Mouse (Mus musculus) myocyte (in vitro differentiated cells): ENCODE data around the gene Traf2. TPM values are rescaled to one million over a fixed set of nuclear protein-coding genes. Genes with fewer than 3 reads are reported as not detected.
A peak's percentile ranks its signal among the peaks of the same experiment; 100 is the strongest.
"Not testable (repeated sequence)": the region's sequence is repeated elsewhere in the genome, so short reads cannot be mapped to it uniquely, and the experiment has no call there.

Experiments used
- H3K27me3 ChIP-seq: one replicate; pipeline ENCODE4 v1.6.1; 2011; ENCODE audit not compliant: control insufficient read depth, insufficient read depth, insufficient read length
- H3K36me3 ChIP-seq: one replicate; pipeline ENCODE4 v1.6.1; 2011; ENCODE audit not compliant: control insufficient read depth, insufficient read depth
- H3K4me2 ChIP-seq: one replicate; pipeline ENCODE4 v1.6.1; 2011; ENCODE audit warnings: low read depth, control low read depth
- H3K4me3 ChIP-seq: one replicate; pipeline ENCODE4 v1.5.1; 2011; ENCODE audit warnings: mild to moderate bottlenecking, control low read depth, moderate library complexity
- H3K79me2 ChIP-seq: one replicate; pipeline ENCODE4 v1.6.1; 2011; ENCODE audit not compliant: control insufficient read depth, insufficient read depth
- H3ac ChIP-seq: one replicate; pipeline ENCODE4 v1.6.1; 2011; ENCODE audit not compliant: control insufficient read depth, insufficient read length
- CEBPB ChIP-seq: IDR thresholded peaks from 2 replicates; pipeline ENCODE4 v1.6.1; 2011; ENCODE audit warnings: mild to moderate bottlenecking, moderate library complexity; ENCODE audit not compliant: poor library complexity, insufficient read depth, severe bottlenecking
- E2F4 ChIP-seq: IDR thresholded peaks from one replicate; pipeline ENCODE4 v1.6.1; 2011; ENCODE audit warnings: mild to moderate bottlenecking, control low read depth, moderate library complexity; ENCODE audit not compliant: insufficient read depth
- MAX ChIP-seq: IDR thresholded peaks from one replicate; pipeline ENCODE4 v1.6.1; 2011; ENCODE audit warnings: low read depth, mild to moderate bottlenecking, control low read depth
- MYOD1 ChIP-seq, 3 experiments: IDR thresholded peaks; one replicate each; pipeline ENCODE4 v1.6.1; 2011; ENCODE audit warnings: control low read depth in 2 of 3, low read depth in 2 of 3, mild to moderate bottlenecking in 2 of 3, moderate library complexity in 1 of 3; ENCODE audit not compliant: insufficient read length in 2 of 3, control insufficient read depth in 1 of 3
- MYOG ChIP-seq, 3 experiments: IDR thresholded peaks; one replicate each; pipeline ENCODE4 v1.6.1; 2011; ENCODE audit warnings: control low read depth in 2 of 3, low read depth in 2 of 3, mild to moderate bottlenecking in 2 of 3; ENCODE audit not compliant: insufficient read length in 2 of 3, control insufficient read depth in 1 of 3, insufficient read depth in 1 of 3
- POLR2A ChIP-seq: IDR thresholded peaks from one replicate; pipeline ENCODE4 v1.6.1; 2011; ENCODE audit warnings: low read depth, mild to moderate bottlenecking, control low read depth, moderate library complexity; ENCODE audit not compliant: insufficient read length
- POLR2AphosphoS2 ChIP-seq: IDR thresholded peaks from one replicate; pipeline ENCODE4 v1.6.1; 2011; ENCODE audit warnings: low read depth, control low read depth; ENCODE audit not compliant: insufficient read length
- REST ChIP-seq: IDR thresholded peaks from one replicate; pipeline ENCODE4 v1.6.1; 2011; ENCODE audit warnings: mild to moderate bottlenecking, control low read depth, moderate library complexity; ENCODE audit not compliant: insufficient read depth, insufficient read length
- SRF ChIP-seq: IDR thresholded peaks from one replicate; pipeline ENCODE4 v1.6.1; 2011; ENCODE audit warnings: low read depth; ENCODE audit not compliant: control insufficient read depth, insufficient read length
- TCF12 ChIP-seq: IDR thresholded peaks from one replicate; pipeline ENCODE4 v1.6.1; 2011; ENCODE audit warnings: mild to moderate bottlenecking, control low read depth; ENCODE audit not compliant: poor library complexity, insufficient read depth, severe bottlenecking
- TCF3 ChIP-seq: IDR thresholded peaks from one replicate; pipeline ENCODE4 v1.6.1; 2011; ENCODE audit warnings: low read depth, control low read depth; ENCODE audit not compliant: insufficient read length
- USF1 ChIP-seq: IDR thresholded peaks from one replicate; pipeline ENCODE4 v1.6.1; 2011; ENCODE audit warnings: low read depth, mild to moderate bottlenecking, control low read depth, moderate library complexity
- polyA plus RNA-seq: library from polyadenylated mRNA; unstranded; fragments of >200 nt; fragmentation: generic; extraction: Trizol; gene quantifications from one replicate; pipeline ENCODE4 v1.2.1, GENCODE M21; 2012; ENCODE audit warnings: missing spikeins

Gene Traf2
- polyA plus RNA-seq, 1 experiment, result 40.4 TPM

GRCm38 (mm10) chr2:25556296-25556695, 9.6 kb upstream of the Traf2 start:
- Histone ChIP-seq H3K36me3 (peaks cover 7% of the 10 kb centered on the region), H3K27me3 (no peaks in the 10 kb centered on the region), H3K4me2 (no peak overlapping the region), H3ac (no peak overlapping the region), H3K4me3 (peak overlapping the region; percentile 80), H3K79me2 (peaks cover 33% of the 10 kb centered on the region)
- TF ChIP-seq POLR2A (no peak), REST (no peak), MYOG (IDR thresholded peaks at IDR 0.05; ENCODE audit: control insufficient read depth in 1 of 3, insufficient read depth in 1 of 3, insufficient read length in 2 of 3, low read depth in 2 of 3) (no peak), SRF (no peak), E2F4 (no peak), MAX (no peak), MYOD1 (IDR thresholded peaks at IDR 0.05; ENCODE audit: control insufficient read depth in 1 of 3, insufficient read length in 2 of 3, low read depth in 2 of 3) (no peak), POLR2AphosphoS2 (no peak), USF1 (no peak), TCF3 (no peak), CEBPB (no peak), TCF12 (no peak)

- peaks cover 33% of the 10 kb centered on the region for H3K79me2 ChIP-seq
- H3K4me2 ChIP-seq, H3K27me3 ChIP-seq, H3ac ChIP-seq, H3K4me3 ChIP-seq, H3K36me3 ChIP-seq: not testable (repeated sequence)
Observed at GRCm38 (mm10) chr2:25555479-25555878, 8.7 kb upstream of the Traf2 start.

DNA sequence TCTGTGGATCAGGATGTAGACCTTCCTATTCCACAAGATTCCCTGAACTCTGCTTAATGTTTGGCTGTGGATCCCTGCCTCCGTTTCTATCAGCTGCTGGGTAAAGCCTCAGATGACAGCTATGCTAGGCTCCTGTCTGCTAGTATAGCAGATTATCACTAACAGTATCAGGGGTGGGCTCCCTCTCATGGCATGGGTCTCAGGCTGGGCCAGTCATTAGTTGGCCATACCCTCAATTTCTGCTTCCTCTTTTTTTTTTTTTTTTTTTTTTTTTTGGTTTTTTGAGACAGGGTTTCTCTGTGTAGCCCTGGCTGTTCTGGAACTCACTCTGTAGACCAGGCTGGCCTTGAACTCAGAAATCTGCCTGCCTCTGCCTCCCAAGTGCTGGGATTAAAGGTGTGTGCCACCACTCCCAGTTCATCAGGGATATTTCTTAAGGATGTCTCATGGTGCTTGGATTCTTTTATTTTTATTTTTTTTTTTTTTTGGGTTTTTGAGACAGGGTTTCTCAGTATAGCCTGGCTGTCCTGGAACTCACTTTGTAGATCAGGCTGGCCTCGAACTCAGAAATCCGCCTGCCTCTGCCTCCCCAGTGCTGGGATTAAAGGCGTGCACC, 6.5 kb upstream of the Traf2 start:
- H3K4me3 ChIP-seq, H3ac ChIP-seq, H3K36me3 ChIP-seq, H3K4me2 ChIP-seq, H3K27me3 ChIP-seq: not testable (repeated sequence)
- H3K79me2 ChIP-seq, result peaks cover 11% of the 10 kb centered on the region

GRCm38 (mm10) chr2:25551186-25551585, 4.4 kb upstream of the Traf2 start:
- peaks cover 3% of the 10 kb centered on the region for H3K79me2 ChIP-seq
- no peak for TF ChIP-seq MAX
- TF ChIP-seq REST, result no peak
- peak; percentile 25 for TF ChIP-seq USF1
- no peak for TF ChIP-seq TCF3
- no peak for TF ChIP-seq CEBPB
- H3K4me2 ChIP-seq, result no peak overlapping the region
- no peak overlapping the region for H3K4me3 ChIP-seq
- H3K36me3 ChIP-seq, result no peaks in the 10 kb centered on the region
- H3ac ChIP-seq, result no peak overlapping the region
- no peaks in the 10 kb centered on the region for H3K27me3 ChIP-seq

GRCm38 (mm10) chr2:25549021-25549991, 2.6 kb upstream of the Traf2 start:
- H3K27me3 ChIP-seq, result no peaks in the 10 kb centered on the region
- no peaks in the 10 kb centered on the region for H3K36me3 ChIP-seq
- peaks cover 22% of the 10 kb centered on the region for H3K79me2 ChIP-seq
- H3ac ChIP-seq, result no peak overlapping the region
- H3K4me2 ChIP-seq, result peak overlapping the region; percentile 73
- H3K4me3 ChIP-seq, result no peak overlapping the region
- TF ChIP-seq CEBPB, result no peak
- no peak for TF ChIP-seq TCF3
- peak in 2 of 3 experiments; percentile 56 to 83 for TF ChIP-seq MYOD1 (IDR thresholded peaks at IDR 0.05; ENCODE audit: control insufficient read depth in 1 of 3, insufficient read length in 2 of 3, low read depth in 2 of 3)
- TF ChIP-seq MYOG (IDR thresholded peaks at IDR 0.05; ENCODE audit: control insufficient read depth in 1 of 3, insufficient read depth in 1 of 3, insufficient read length in 2 of 3, low read depth in 2 of 3), result peak in 1 of 3 experiments; percentile 76
- TF ChIP-seq POLR2A, result peak; percentile 27
- no peak for TF ChIP-seq E2F4
